Mouse (Mus musculus): ENCODE measurements around the gene Nop10. TPM values are rescaled to one million over a fixed set of nuclear protein-coding genes. Genes with fewer than 3 reads are reported as not detected.
"Not testable (repeated sequence)": the region's sequence is repeated elsewhere in the genome, so short reads cannot be mapped to it uniquely, and the experiment has no call there.

Nop10 gene
- total RNA-seq, 2 experiments from 2014 or later = 50.4 to 51.7 TPM

DNA sequence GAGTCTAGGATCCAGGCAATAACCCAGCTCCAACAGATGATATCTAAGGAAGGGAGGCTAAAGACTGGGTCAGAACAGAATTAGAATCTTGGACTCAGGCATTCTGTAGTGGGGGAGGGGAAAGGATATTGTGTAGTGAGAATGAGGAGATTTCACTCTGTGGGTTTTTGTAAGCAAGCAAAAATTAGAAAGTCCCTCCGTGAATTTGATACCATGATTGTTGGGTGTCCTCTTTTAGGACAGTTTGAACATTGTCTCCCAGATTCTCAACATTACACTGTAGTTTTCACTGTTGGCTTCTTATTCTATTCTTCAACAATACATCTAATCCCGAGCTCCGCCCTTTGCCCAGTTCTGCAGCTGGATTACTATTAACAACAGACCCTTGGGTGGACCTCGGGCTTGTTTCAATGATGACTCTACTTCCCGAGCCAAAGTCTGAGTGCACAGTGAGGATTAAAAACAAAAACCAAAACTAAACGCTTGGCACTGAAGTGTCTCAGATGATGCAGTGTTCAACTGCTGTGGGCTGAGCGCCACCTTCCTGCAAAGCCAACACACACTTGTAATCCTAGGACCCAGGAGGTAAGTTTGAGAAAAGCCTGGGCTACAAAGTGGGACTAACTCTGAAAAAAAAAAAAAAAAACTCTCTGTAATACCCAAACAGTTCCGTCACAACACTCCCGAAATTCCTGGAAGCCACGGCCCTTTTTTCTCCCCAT, 2.3 kb upstream of the Nop10 start, which contains the start of gene Nutm1:
Nutm1 (minus strand) TSS at position 51 of the 722 bp plus-strand sequence.
- no peak for DNase-seq (ENCODE audit: low spot score in 2 of 2)
- intact Hi-C loops (cut with DNase I) = no loop called here

DNA sequence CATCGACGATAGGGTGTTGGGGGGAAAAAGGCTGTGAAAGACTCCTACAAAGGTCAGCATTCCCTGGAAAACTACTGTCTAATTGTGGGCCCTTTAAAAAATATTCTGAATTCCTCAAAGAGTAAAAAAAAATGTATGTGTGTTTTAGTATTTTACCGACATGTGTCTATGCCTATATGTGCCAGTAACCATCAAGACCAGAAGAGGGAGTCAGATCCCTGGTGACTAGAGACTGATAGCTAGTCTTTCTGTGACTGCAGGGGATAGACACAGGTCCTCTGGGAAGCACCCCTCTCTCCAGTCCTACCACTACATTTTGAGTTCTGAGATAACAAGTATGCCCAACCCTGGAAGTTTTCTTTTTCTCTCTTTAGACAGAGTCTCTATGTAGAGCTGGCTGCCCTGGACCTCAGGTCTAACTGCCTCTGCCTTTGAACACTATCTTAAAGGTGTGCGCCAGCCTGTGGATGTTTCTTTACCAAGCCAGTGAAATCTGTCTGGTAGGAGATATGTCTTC, 1.1 kb downstream of the Nop10 start:
- intact Hi-C loops (cut with DNase I) = loop anchor here (5.0 kb wide), 2 partner anchors 89 to 104 kb away; partner anchors contain the start of gene Emc4
- DNase-seq (ENCODE audit: low spot score in 2 of 2) = no peak

DNA sequence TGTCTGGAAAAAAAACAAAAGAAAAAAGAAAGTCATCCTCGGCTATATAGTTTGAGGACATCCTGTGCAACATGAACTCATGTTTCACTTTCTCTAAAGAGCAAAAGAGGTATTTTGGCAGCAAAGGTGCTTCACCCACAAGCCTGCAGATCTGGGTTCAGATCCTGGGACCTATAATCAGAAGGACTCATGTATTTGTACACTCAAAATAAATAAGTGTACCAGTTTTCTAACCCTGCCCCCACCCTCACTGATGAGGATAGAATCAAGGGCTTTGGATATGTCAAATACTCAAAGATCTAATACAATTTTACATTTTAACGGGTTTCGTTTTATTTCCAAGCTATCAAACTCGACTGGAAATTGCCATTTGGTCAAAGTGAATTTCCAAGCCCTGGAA, 2.6 kb downstream of the Nop10 start:
- DNase-seq (ENCODE audit: low spot score in 2 of 2) = no peak
- intact Hi-C loops (cut with DNase I) = loop anchor here (5.0 kb wide), 2 partner anchors 88 to 103 kb away; partner anchors contain the start of gene Emc4

DNA sequence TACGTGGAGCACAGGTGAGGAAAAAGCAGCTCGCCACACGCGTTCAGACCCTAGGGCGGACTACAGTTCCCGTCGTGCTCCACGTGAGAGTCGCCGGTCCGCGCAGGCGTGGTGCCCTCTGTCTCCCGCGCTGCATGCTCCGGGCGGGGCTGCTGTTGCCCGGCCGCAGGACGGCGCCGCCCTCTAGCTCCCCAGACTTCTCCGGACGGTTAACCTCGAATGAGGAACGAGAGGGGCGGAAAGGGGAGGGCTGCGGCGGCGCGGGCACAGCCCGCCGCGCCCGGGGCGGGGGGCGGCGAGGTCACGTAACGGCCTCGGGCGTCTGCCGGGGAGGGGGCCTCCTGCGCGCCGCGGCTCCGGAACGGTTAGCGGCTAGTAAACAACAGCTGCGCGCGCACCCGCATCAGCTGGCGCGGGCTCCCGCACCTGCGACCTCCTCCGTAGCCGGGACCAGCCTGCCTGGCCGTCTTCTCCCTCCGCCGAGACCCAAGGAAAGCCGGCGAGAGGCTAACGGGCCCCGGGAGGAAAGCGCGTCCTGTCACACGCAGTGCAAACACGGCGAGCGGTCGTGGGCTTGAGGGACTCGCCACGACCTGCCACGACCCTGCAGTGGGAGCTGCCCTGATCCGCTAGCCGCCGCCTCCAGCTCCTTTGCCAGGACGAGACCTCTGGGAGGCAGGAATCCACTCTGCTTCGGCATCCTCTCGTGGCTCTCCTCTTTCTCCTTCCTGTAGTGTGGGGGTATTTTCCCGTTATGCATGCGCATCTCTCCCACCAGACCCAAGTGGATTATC, 3.9 kb downstream of the Nop10 start, which contains the start of gene Slc12a6:
Slc12a6 (plus strand) TSS at position 378 of the 794 bp plus-strand sequence.
- DNase-seq (ENCODE audit: low spot score in 2 of 2) = peak; percentile 89 to 91
- intact Hi-C loops (cut with DNase I) = loop anchor here (2.0 kb wide), 1 partner anchor 25 kb away; no protein-coding TSS in a partner anchor

DNA sequence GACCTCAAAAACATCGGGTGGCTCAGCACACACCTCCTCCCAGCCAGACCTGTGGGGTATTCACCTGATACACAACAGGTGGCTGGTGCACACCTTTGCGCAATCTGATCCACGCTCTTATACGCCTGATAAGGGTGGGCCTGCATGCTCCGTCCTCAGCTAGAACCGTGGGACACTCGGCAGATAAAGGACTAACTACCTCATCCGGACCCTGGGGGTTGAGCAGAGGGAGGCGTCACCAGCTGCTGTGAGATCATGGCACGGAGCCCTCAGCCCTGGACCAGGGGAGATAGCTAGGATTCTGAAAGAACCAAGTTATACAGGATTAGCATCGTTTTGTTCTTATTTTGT, 4.5 kb downstream of the Nop10 start, which contains the start of gene Gm21985:
Gm21985 (plus strand) TSS at position 73 of the 351 bp plus-strand sequence.
- intact Hi-C loops (cut with DNase I) = loop anchor here (2.0 kb wide), 1 partner anchor 25 kb away; no protein-coding TSS in a partner anchor
- peak in 1 of 2 experiments; percentile 46 for DNase-seq (ENCODE audit: low spot score in 2 of 2)

DNA sequence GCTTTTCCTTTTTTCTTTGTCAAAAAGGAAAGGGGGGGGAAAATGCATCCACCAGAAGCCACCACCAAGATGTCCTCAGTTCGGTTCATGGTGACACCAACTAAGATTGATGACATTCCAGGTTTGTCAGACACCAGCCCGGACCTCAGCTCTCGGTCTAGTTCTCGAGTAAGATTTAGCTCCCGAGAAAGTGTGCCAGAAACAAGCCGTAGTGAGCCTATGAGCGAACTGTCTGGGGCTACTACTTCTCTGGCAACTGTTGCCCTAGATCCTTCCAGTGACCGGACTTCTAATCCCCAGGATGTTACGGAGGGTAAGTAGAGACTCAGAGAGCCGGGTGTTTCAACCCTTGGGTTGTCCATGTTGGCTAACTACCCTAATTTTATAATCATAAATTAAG, 5.1 kb downstream of the Nop10 start:
- intact Hi-C loops (cut with DNase I) = loop anchor here (2.0 kb wide), 1 partner anchor 26 kb away; no protein-coding TSS in a partner anchor

DNA sequence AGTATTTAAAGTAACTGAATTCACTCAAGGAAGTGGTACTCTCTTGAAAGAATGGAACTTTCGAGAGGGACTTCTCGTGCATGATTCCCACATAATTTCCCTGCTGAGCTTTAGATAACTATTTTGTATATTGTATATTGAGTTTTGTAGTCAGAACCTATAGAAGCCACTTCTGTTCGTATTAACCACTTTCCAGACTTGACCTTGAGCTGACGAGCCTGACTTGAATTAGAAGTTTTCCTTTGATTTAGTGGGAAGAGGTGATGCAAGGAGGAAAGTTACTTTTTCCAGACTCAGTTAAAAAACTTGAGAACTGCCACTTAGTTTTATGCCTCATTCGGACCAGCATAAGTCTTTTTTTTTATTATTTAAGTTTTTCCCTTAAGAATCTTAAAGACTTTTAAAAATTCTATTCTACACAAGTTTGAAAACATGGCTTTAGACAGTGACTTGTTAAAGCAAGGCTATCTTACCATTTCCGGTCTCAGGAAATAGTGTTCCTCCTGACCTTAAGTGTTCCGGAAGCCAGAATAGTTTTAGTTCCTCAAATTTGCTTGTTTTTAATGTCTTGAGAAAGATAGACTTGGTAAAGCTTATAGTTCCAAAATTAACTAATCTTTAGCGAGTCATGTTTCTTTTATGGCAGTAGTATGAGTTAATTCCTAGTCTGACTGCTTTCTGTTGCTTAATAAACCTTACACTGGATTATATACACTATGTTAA, 6.0 kb downstream of the Nop10 start:
- intact Hi-C loops (cut with DNase I) = loop anchor here (2.0 kb wide), 1 partner anchor 27 kb away; no protein-coding TSS in a partner anchor

More for the DNA sequence above, 5.1 kb downstream of the Nop10 start:
- DNase-seq (ENCODE audit: low spot score in 2 of 2) = no peak

DNA sequence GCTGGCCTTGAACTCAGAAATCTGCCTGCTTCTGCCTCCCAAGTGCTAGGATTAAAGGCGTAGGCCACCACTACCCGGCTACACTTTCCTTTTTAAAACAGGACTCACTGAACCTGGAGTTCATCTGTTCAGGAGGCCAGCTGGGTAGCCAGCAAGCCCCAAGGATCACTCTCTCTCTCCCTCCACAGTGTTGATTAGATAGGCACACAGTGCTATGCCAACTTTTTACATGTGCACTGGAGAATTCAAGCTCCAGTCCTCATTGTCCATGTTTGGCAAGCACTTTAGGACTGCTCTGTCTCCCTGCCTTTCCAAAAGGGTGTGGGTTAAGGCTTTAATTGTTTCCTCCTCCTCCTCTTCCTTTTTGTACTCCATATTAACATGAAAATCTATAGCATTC, 8.3 kb downstream of the Nop10 start:
- no peak for DNase-seq (ENCODE audit: low spot score in 2 of 2)
- intact Hi-C loops (cut with DNase I) = no loop called here

More for the DNA sequence above, 6.0 kb downstream of the Nop10 start:
- no peak for DNase-seq (ENCODE audit: low spot score in 2 of 2)

DNA sequence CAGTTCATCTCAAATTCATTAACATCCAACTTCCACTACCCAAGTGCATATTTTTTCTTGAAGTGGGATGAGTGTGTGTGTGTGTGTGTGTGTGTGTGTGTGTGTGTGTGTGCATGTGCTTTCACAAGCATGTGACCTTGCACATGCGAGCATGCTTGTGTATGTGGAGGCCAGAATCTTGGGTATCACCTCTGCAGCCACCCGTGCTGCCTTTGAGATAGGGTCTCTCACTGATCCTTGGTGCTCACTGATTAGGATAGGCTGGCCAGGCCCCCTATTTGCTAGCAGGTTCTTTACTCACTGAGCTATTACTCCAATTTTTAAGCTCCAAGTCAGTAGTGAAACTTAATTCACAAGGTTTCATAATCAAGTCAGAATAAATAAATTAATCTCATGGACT, 11.2 kb downstream of the Nop10 start:
- DNase-seq (ENCODE audit: low spot score in 2 of 2) = no peak
- intact Hi-C loops (cut with DNase I) = no loop called here

DNA sequence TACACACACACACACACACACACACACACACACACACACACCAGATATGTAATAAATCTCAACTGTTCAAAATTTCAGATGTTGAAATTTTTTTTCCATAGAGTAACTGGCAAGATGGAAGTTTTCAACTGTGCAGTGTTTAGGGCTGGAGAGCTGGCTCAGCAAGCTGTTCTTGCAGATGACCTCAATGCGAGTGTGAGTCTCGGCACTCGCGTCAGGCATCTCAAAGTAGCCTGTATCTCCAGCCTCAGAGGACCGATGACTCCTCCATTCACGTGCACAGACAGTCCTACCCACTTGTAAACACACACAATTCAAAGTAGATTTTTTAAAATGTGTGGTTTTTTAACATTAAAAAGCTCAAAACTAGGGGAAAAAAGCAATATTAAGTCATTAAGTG, 11.7 kb downstream of the Nop10 start:
- intact Hi-C loops (cut with DNase I) = no loop called here
- no peak for DNase-seq (ENCODE audit: low spot score in 2 of 2)

DNA sequence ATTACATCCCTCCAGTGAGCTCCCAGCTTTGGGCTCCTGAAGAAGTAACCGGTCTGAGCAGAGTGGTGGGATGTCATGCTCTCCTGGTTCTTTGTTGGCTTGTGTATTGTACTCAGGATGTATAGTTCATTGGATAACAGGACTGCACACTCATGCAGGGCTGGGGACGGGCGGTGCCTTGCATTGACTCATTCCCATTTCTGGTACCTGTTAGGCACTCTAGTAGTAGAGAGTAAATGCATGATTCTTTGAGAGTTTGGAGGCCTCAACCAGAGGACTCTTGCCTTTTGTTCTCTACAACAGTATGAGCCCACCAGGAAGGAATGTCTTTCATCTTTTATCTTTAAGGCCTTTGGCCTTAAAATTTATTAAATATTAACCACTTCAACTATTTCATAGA, 15.1 kb downstream of the Nop10 start:
- intact Hi-C loops (cut with DNase I) = no loop called here

DNA sequence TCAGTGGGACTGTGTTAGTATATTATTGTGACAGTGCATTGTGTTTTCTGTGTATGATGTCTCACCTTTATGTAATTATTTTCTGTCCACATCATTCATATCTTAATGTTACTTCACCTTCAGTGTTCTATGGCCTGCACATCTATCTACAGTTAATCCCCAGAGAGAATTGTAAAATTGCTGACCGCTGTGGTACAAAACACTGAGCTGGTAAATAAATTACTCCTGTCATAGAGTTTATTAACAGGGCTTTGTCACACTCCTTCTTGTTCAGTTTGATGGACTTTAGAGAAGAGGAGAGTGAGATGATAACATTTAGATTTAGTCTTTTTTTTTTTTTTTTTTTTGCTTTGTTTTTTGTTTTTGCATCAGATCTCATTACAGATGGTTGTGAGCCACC, 21.1 kb downstream of the Nop10 start:
- intact Hi-C loops (cut with DNase I) = no loop called here
- DNase-seq (ENCODE audit: low spot score in 2 of 2) = no peak

More for the DNA sequence above, 15.1 kb downstream of the Nop10 start:
- DNase-seq (ENCODE audit: low spot score in 2 of 2) = no peak

DNA sequence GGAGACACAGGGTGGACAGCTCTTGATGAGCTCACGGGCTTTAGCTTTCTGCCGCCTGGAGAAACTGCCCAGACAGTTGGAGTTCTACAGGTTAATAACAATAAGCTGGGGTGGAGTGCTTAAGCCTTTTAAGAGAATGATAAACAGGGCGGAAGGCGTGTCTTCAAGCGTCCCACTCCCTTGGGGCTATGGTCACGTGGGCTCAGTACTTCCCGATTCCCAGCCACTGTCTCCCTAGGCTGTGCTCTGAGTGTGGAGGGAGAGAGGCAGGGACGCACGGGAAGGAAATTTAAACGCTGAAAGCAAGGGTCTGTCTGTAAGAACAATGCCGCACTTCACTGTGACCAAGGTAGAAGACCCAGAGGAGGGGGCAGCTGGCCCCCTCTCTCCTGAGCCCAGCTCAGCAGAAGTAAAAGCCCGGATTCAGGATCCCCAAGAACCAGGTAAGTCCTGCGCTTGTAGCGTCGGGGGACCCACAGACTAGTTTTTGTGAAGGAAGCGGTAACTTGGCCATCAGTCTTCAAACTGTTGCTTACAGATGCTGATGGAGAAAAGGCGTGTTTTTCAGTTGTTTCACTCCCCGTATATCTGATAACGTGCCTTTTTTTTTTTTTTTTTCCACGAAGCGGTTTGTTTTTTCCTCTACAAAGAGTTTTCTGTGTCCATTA, 22.8 kb downstream of the Nop10 start:
- intact Hi-C loops (cut with DNase I) = no loop called here
- DNase-seq (ENCODE audit: low spot score in 2 of 2) = peak in 1 of 2 experiments; percentile 27

DNA sequence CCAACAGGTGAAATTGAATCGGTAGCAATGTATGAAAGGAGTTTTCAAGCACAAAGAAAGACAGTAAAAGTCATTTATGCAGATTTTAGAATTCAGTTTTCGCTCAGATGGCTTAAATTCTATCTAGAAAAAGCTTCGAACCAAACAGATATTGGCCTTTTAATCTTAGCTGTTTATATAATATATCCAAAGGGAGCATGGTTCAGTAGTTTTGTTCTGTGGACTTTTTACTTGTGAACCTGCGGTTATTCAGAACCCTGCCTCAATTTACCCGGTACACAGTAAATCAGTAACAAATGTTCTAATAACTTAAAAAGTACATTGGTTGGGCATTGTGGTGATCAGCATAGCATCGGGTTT, 23.3 kb downstream of the Nop10 start:
- intact Hi-C loops (cut with DNase I) = no loop called here
- no peak for DNase-seq (ENCODE audit: low spot score in 2 of 2)

DNA sequence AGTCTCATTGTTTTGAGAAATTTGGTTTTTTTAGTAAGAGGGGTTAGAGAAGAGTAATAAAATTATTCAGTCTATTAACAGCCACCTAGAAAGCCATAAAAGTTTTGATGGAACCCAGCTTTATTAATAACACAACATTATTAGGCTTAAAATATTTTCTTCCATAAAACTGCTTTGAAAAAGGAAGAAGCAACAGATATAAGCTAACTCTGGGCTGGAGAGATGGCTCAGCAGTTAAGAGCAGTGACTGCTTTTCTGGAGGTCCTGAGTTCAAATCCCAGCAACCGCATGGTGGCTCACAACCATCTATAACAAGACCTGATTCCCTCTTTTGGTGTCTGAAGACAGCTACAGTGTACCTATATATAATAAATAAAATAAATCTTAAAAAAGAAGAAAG, 24.3 kb downstream of the Nop10 start:
- intact Hi-C loops (cut with DNase I); DNase-seq (ENCODE audit: low spot score in 2 of 2): not testable (repeated sequence)

DNA sequence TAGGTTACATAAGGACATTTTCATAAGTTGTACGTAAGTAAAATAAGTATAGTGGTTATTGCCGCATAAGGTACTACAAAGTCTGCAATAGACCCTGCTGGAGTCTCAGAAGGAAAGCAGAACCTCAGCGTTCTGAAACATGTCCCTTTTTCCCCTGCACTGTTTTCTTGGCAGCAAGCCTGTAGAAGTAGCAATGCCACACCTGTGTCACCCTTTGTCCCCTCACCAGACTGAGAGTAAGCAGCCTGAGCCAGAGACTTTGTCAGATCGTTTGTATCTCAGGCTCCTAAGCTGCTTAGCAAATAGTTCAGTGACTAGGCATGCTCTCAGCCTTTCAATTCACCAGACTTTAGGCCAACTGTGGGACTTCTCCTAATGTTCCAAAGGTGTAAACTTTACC, 25.3 kb downstream of the Nop10 start:
- intact Hi-C loops (cut with DNase I) = no loop called here
- DNase-seq (ENCODE audit: low spot score in 2 of 2) = no peak

DNA sequence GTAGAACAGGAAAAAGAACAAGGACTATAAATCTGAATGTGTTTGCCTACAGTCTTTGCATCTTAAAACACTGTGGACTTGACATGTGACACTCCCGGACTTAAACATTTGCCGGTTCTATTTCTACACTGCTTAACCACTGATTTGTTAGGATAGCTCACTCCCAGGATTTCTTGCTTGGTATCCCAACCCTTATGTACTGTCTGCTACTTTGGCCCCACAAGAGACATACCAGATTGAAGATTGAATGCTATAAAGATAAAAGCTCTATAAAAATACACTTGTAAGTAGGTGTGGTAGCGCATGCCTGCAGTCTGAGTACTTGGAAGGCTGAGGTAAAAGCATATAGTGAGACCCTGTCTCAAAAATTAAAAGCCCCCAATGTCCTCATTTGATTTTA, 27.8 kb downstream of the Nop10 start:
- intact Hi-C loops (cut with DNase I) = no loop called here
- DNase-seq (ENCODE audit: low spot score in 2 of 2) = no peak

DNA sequence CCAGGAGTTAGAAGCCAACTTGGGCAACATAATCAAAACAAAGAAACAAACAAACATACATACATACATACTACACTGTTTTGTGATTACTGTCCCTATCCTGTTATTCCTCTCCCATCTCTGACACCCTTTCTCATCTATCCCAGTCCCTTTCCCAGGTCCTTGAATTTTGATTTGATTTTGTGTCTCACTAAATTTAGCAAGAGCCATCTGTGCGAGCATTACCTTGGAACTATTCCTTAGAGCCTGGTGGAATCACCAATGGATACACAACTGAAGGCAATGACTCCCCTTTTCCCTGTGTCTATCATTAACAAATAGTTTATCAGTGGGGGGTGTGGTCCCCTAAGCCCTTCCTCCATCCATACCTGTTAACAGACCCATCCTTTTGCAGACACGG, 31.1 kb downstream of the Nop10 start:
- no peak for DNase-seq (ENCODE audit: low spot score in 2 of 2)
- intact Hi-C loops (cut with DNase I) = no loop called here

DNA sequence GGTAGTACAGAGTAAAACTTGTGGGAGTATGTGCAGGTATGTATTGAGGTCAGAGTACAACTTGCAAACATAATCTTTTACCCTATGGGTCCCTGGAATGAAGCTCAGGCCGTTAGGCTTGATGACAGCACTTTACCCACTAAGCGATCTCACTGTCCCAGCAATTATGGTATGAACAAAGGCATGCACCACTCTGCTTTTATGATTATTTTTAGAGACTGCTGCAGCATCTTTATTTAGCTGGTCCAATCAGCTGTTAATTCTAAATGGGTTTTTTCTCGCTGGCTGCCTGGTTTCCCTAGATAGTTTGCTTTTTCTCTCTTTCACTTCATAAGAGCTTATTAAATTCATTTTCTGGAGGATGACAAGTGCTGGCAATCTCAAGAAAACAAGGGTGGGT, 34.5 kb downstream of the Nop10 start:
- intact Hi-C loops (cut with DNase I) = no loop called here
- DNase-seq (ENCODE audit: low spot score in 2 of 2) = no peak

Data from left cerebral cortex, postnatal 36 days (tissue).